8 mouse cellular contexts compared by ENCODE assay signal in the genomic region with DNA sequence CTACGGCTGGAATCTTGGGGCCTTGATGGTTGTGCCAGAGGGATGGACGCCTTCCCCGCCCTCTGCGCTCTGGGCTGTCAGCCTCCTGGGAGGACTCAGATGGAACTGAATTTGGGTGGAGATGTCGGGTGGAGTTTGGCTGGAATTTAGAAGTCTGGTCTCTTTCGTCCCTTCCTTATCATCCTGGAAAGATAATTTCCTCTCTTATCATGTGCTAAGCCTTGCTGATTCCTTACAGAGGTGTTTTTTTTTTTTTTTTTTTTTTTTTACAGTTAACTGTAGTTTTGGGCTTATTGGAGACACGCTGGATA. TPM values are rescaled to one million over a fixed set of nuclear protein-coding genes. Genes with fewer than 3 reads are reported as not detected.
DNase-seq lines count a peak whose midpoint lies in the region; ATAC-seq and TF ChIP-seq lines count a peak whose summit lies in the region.

No protein-coding gene starts in this region.

- H3K27ac ChIP-seq in forebrain, embryonic 12.5 days: no peak overlapping the region
- H3K27ac ChIP-seq in midbrain, postnatal 0 days (ENCODE audit: low read depth, low read length): no peak overlapping the region

- H3K4me2 ChIP-seq in forebrain, embryonic 12.5 days: peak overlapping the region; percentile 75; the same call in 1 of the 2 replicates
- peak overlapping the region; percentile 86 for H3K4me2 ChIP-seq in midbrain, postnatal 0 days (ENCODE audit: low read depth, low read length, poor library complexity, severe bottlenecking)

- no peak for ATAC-seq in megakaryocyte, adult 5-6 weeks (ENCODE audit: poor library complexity, severe bottlenecking)
- ATAC-seq in forebrain, embryonic 12.5 days (ENCODE audit: low FRiP score): no peak
- ATAC-seq in midbrain, postnatal 0 days (ENCODE audit: low FRiP score): no peak

- DNase-seq in heart, postnatal 4 days: peak; percentile 37
- DNase-seq in midbrain, postnatal 0 days (ENCODE audit: low spot score): no peak
- DNase-seq in T-cell, adult 2 months (ENCODE audit: low spot score): no peak
- no peak for DNase-seq in left cerebral cortex, adult 18-20 months (ENCODE audit: low spot score in 2 of 2)
- DNase-seq in right cerebral cortex, postnatal 36 days (ENCODE audit: low spot score in 2 of 2): no peak

- no peak overlapping the region for H3K9ac ChIP-seq in forebrain, embryonic 12.5 days
- no peak overlapping the region for H3K9ac ChIP-seq in midbrain, postnatal 0 days (replicated peaks; ENCODE audit: low read length, poor library complexity, severe bottlenecking)

- H3K27me3 ChIP-seq in megakaryocyte, embryonic 14.5 days (replicated peaks): no peaks in the 10 kb centered on the region
- H3K27me3 ChIP-seq in forebrain, embryonic 12.5 days: peaks cover 18% of the 10 kb centered on the region
- no peaks in the 10 kb centered on the region for H3K27me3 ChIP-seq in midbrain, postnatal 0 days (ENCODE audit: insufficient read depth, low read length)

- TF ChIP-seq CTCF in midbrain, postnatal 0 days (IDR thresholded peaks at IDR 0.05): no peak

- H3K4me3 ChIP-seq in megakaryocyte, embryonic 14.5 days (replicated peaks): peak overlapping the region; percentile 94
- H3K4me3 ChIP-seq in forebrain, embryonic 12.5 days (replicated peaks): no peak overlapping the region
- H3K4me3 ChIP-seq in midbrain, postnatal 0 days (ENCODE audit: low read depth, low read length): peak overlapping the region; percentile 83; the same call in 1 of the 2 replicates

- H3K36me3 ChIP-seq in megakaryocyte, embryonic 14.5 days (replicated peaks; ENCODE audit: low read length): peaks cover 47% of the 10 kb centered on the region
- no peaks in the 10 kb centered on the region for H3K36me3 ChIP-seq in forebrain, embryonic 12.5 days (replicated peaks)
- H3K36me3 ChIP-seq in midbrain, postnatal 0 days (ENCODE audit: insufficient read depth, low read length): no peaks in the 10 kb centered on the region

- WGBS in forebrain, embryonic 12.5 days: 91% methylated on average over 7 of the region's 7 CpGs
- 87% methylated on average over 7 of the region's 7 CpGs for WGBS in midbrain, postnatal 0 days

- no peaks in the 10 kb centered on the region for H3K9me3 ChIP-seq in megakaryocyte, embryonic 14.5 days
- no peaks in the 10 kb centered on the region for H3K9me3 ChIP-seq in forebrain, embryonic 12.5 days
- H3K9me3 ChIP-seq in midbrain, postnatal 0 days (ENCODE audit: low read length): no peaks in the 10 kb centered on the region

- peaks cover 96% of the 10 kb centered on the region for H3K4me1 ChIP-seq in megakaryocyte, embryonic 14.5 days
- peaks cover 30% of the 10 kb centered on the region for H3K4me1 ChIP-seq in forebrain, embryonic 12.5 days
- H3K4me1 ChIP-seq in midbrain, postnatal 0 days (ENCODE audit: insufficient read depth, low read length): peaks cover 5% of the 10 kb centered on the region; the same call in 1 of the 2 replicates

RNA-seq across cellular contexts. Expression of gene Sept8, which starts 2.7 kb away (rescaled TPM):
- polyA plus RNA-seq in megakaryocyte, embryonic 14.5 days (2012; ENCODE audit: insufficient read depth, low replicate concordance): 13.7 and 26.6 TPM in 2 replicates
- total RNA-seq in megakaryocyte, adult 5-6 weeks (2015): 9.0 and 9.5 TPM in 2 replicates
- 6.1 and 10.1 TPM in 2 replicates for total RNA-seq in megakaryocyte, adult 5-6 weeks (2017)
- 22.5 and 23.7 TPM in 2 replicates for polyA plus RNA-seq in forebrain, embryonic 12.5 days (2016; fragmentation: Nextera tagmentation; extraction: Ambion mirVana)
- total RNA-seq in heart, postnatal 4 days (2021): 10 to 100 TPM; 62.9 to 65.0 TPM
- 44.8 and 54.6 TPM in 2 replicates for total RNA-seq in midbrain, postnatal 0 days (2014; rRNA removed)
- polyA plus RNA-seq in midbrain, postnatal 0 days (2015; fragmentation: Nextera tagmentation; extraction: Ambion mirVana): 18.7 and 19.7 TPM in 2 replicates
- total RNA-seq in left cerebral cortex, adult 18-20 months (2021): 100 to 1,000 TPM; 288 to 309 TPM

RNA-seq across cellular contexts. Expression of gene Sowaha, which starts 41.7 kb away (rescaled TPM):
- polyA plus RNA-seq in megakaryocyte, embryonic 14.5 days (2012; ENCODE audit: insufficient read depth, low replicate concordance): not detected in 2 replicates
- not detected in 2 replicates for total RNA-seq in megakaryocyte, adult 5-6 weeks (2015)
- not detected in 2 replicates for total RNA-seq in megakaryocyte, adult 5-6 weeks (2017)
- 1.1 and 1.6 TPM in 2 replicates for polyA plus RNA-seq in forebrain, embryonic 12.5 days (2016; fragmentation: Nextera tagmentation; extraction: Ambion mirVana)
- total RNA-seq in heart, postnatal 4 days (2021): under 1 TPM; 0.07 to 0.27 TPM
- total RNA-seq in midbrain, postnatal 0 days (2014; rRNA removed): 6.6 and 7.3 TPM in 2 replicates
- polyA plus RNA-seq in midbrain, postnatal 0 days (2015; fragmentation: Nextera tagmentation; extraction: Ambion mirVana): 3.5 and 4.0 TPM in 2 replicates
- total RNA-seq in left cerebral cortex, adult 18-20 months (2021): 10 to 100 TPM; 61.7 to 78.5 TPM

RNA-seq across cellular contexts. Expression of gene Gm9945, which starts 41.8 kb away (rescaled TPM):
- polyA plus RNA-seq in megakaryocyte, embryonic 14.5 days (2012; ENCODE audit: insufficient read depth, low replicate concordance): not detected in 2 replicates
- not detected in 2 replicates for total RNA-seq in megakaryocyte, adult 5-6 weeks (2015)
- total RNA-seq in megakaryocyte, adult 5-6 weeks (2017): not detected in 2 replicates
- polyA plus RNA-seq in forebrain, embryonic 12.5 days (2016; fragmentation: Nextera tagmentation; extraction: Ambion mirVana): 0.29 TPM in 1 of 2 replicates, not detected in the other
- total RNA-seq in heart, postnatal 4 days (2021): not detected
- total RNA-seq in midbrain, postnatal 0 days (2014; rRNA removed): not detected in 2 replicates
- 0.33 and 0.43 TPM in 2 replicates for polyA plus RNA-seq in midbrain, postnatal 0 days (2015; fragmentation: Nextera tagmentation; extraction: Ambion mirVana)
- total RNA-seq in left cerebral cortex, adult 18-20 months (2021): 1 to 10 TPM; 2.0 to 2.1 TPM

RNA-seq across cellular contexts. Expression of gene Kif3a, which starts 45.4 kb away (rescaled TPM):
- 1.6 and 5.8 TPM in 2 replicates for polyA plus RNA-seq in megakaryocyte, embryonic 14.5 days (2012; ENCODE audit: insufficient read depth, low replicate concordance)
- 2.5 and 4.1 TPM in 2 replicates for total RNA-seq in megakaryocyte, adult 5-6 weeks (2015)
- 3.3 and 5.0 TPM in 2 replicates for total RNA-seq in megakaryocyte, adult 5-6 weeks (2017)
- 120 and 145 TPM in 2 replicates for polyA plus RNA-seq in forebrain, embryonic 12.5 days (2016; fragmentation: Nextera tagmentation; extraction: Ambion mirVana)
- total RNA-seq in heart, postnatal 4 days (2021): 10 to 100 TPM; 14.1 to 14.4 TPM
- 114 and 117 TPM in 2 replicates for total RNA-seq in midbrain, postnatal 0 days (2014; rRNA removed)
- 335 and 386 TPM in 2 replicates for polyA plus RNA-seq in midbrain, postnatal 0 days (2015; fragmentation: Nextera tagmentation; extraction: Ambion mirVana)
- total RNA-seq in left cerebral cortex, adult 18-20 months (2021): 100 to 1,000 TPM; 118 to 119 TPM

RNA-seq across cellular contexts. Expression of gene Gm9837, which starts 51.5 kb away (rescaled TPM):
- not detected in 2 replicates for polyA plus RNA-seq in megakaryocyte, embryonic 14.5 days (2012; ENCODE audit: insufficient read depth, low replicate concordance)
- total RNA-seq in megakaryocyte, adult 5-6 weeks (2015): not detected in 2 replicates
- not detected in 2 replicates for total RNA-seq in megakaryocyte, adult 5-6 weeks (2017)
- not detected in 2 replicates for polyA plus RNA-seq in forebrain, embryonic 12.5 days (2016; fragmentation: Nextera tagmentation; extraction: Ambion mirVana)
- total RNA-seq in heart, postnatal 4 days (2021): not detected
- not detected in 2 replicates for total RNA-seq in midbrain, postnatal 0 days (2014; rRNA removed)
- polyA plus RNA-seq in midbrain, postnatal 0 days (2015; fragmentation: Nextera tagmentation; extraction: Ambion mirVana): not detected in 2 replicates
- total RNA-seq in left cerebral cortex, adult 18-20 months (2021): not detected
